10 mouse cellular contexts compared by ENCODE assay signal in genomic region chr7:12913556-12913955, GRCm38 (mm10). TPM values are rescaled to one million over a fixed set of nuclear protein-coding genes. Genes with fewer than 3 reads are reported as not detected.
DNase-seq lines count a peak whose midpoint lies in the region; ATAC-seq and TF ChIP-seq lines count a peak whose summit lies in the region.
"Had no signal": no experiment of that assay in that cellular context is flagged by ENCODE, and none has a peak within 500 bp of the region (broad histone marks: within the 10 kb centered on the region; RNA-seq: fewer than 3 reads in every experiment).

No protein-coding gene starts in this region.

- no peak overlapping the region for H3K4me2 ChIP-seq in kidney, postnatal 0 days (ENCODE audit: low read length)
- H3K4me2 ChIP-seq: heart, embryonic 15.5 days had no signal

- ATAC-seq in kidney, postnatal 0 days (replicated peaks; ENCODE audit: low FRiP score, low read depth): no peak

- no peak overlapping the region for H3K4me3 ChIP-seq in kidney, postnatal 0 days (replicated peaks; ENCODE audit: low read depth, low read length)
- H3K4me3 ChIP-seq: heart, embryonic 15.5 days had no signal

- no peaks in the 10 kb centered on the region for H3K36me3 ChIP-seq in kidney, postnatal 0 days (ENCODE audit: insufficient read depth, low read length)

- H3K9ac ChIP-seq in kidney, postnatal 0 days (ENCODE audit: low read depth, low read length): no peak overlapping the region
- H3K9ac ChIP-seq: heart, embryonic 15.5 days had no signal

- H3K27me3 ChIP-seq in kidney, postnatal 0 days (ENCODE audit: insufficient read depth, low read length): no peaks in the 10 kb centered on the region
- H3K27me3 ChIP-seq: heart, embryonic 15.5 days had no signal

- TF ChIP-seq CTCF in kidney, postnatal 0 days (IDR thresholded peaks at IDR 0.05; ENCODE audit: low read depth): peak; percentile 72

- no peaks in the 10 kb centered on the region; the same call in 1 of the 2 replicates for H3K4me1 ChIP-seq in kidney, postnatal 0 days (replicated peaks; ENCODE audit: insufficient read depth, low read length)

- no peak overlapping the region for H3K27ac ChIP-seq in kidney, postnatal 0 days
- H3K27ac ChIP-seq: heart, embryonic 15.5 days had no signal

- peak; percentile 63 for DNase-seq in kidney, postnatal 0 days (ENCODE audit: low spot score)
- DNase-seq in kidney, postnatal 14 days: no peak
- peak; percentile 9 for DNase-seq in thymus, postnatal 25 days
- no peak for DNase-seq in thymus, postnatal 10 days (ENCODE audit: low spot score in 2 of 2)
- DNase-seq in brain, adult 2 months (ENCODE audit: low read depth, low spot score): peak; percentile 58
- DNase-seq in urinary bladder, postnatal 25 days (ENCODE audit: low spot score): no peak
- DNase-seq in gastrocnemius, adult 8-10 months (ENCODE audit: low spot score in 2 of 2): no peak
- DNase-seq: adrenal gland, adult 2 months; right cerebral cortex, postnatal 4 days had no signal

- no peaks in the 10 kb centered on the region for H3K9me3 ChIP-seq in kidney, postnatal 0 days (replicated peaks; ENCODE audit: low read length)
- H3K9me3 ChIP-seq: heart, embryonic 15.5 days had no signal

RNA-seq across cellular contexts. Expression of gene Rps5, which starts 8.5 kb away (rescaled TPM):
- polyA plus RNA-seq in kidney, postnatal 0 days (2015; fragmentation: Nextera tagmentation; extraction: Ambion mirVana): 1,052 and 1,143 TPM in 2 replicates
- 100 to 1,000 TPM; 635 to 741 (median 657) TPM for total RNA-seq in gastrocnemius, adult 8-10 months (2022)

RNA-seq across cellular contexts. Expression of gene Rnf225, which starts 13.7 kb away (rescaled TPM):
- 0.29 and 0.32 TPM in 2 replicates for polyA plus RNA-seq in kidney, postnatal 0 days (2015; fragmentation: Nextera tagmentation; extraction: Ambion mirVana)
- under 1 TPM; 0.19 to 0.51 (median 0.42) TPM for total RNA-seq in gastrocnemius, adult 8-10 months (2022)

RNA-seq across cellular contexts. Expression of gene Zscan22, which starts 15.9 kb away (rescaled TPM):
- 11.8 and 12.9 TPM in 2 replicates for polyA plus RNA-seq in kidney, postnatal 0 days (2015; fragmentation: Nextera tagmentation; extraction: Ambion mirVana)
- 1 to 10 TPM; 3.2 to 3.7 (median 3.4) TPM for total RNA-seq in gastrocnemius, adult 8-10 months (2022)

RNA-seq across cellular contexts. Expression of gene Zfp128, which starts 32.6 kb away (rescaled TPM):
- polyA plus RNA-seq in kidney, postnatal 0 days (2015; fragmentation: Nextera tagmentation; extraction: Ambion mirVana): 3.3 and 3.5 TPM in 2 replicates
- total RNA-seq in gastrocnemius, adult 8-10 months (2022): 1 to 10 TPM; 1.7 to 2.2 (median 2.1) TPM

RNA-seq across cellular contexts. Expression of gene Zfp324, which starts 52.1 kb away (rescaled TPM):
- polyA plus RNA-seq in kidney, postnatal 0 days (2015; fragmentation: Nextera tagmentation; extraction: Ambion mirVana): 7.7 and 8.0 TPM in 2 replicates
- total RNA-seq in gastrocnemius, adult 8-10 months (2022): 1 to 10 TPM; 1.3 to 2.7 (median 1.6) TPM

Comparison
In these comparisons a context has a peak if more than half of its experiments do, and no peak if none do; other contexts are left out.
1. DNase-seq: peak in kidney, postnatal 0 days (single experiment), thymus, postnatal 25 days (single experiment) and brain, adult 2 months (single experiment); none in kidney, postnatal 14 days (single experiment), thymus, postnatal 10 days (0 of 2), urinary bladder, postnatal 25 days (single experiment) and gastrocnemius, adult 8-10 months (0 of 2).